Mouse (Mus musculus) erythroblast, embryonic 14.5 days (primary cell): ENCODE results near the gene Pacs1.

Source experiments
- GATA1 ChIP-seq: IDR thresholded peaks from 2 replicates; pipeline ENCODE4 v1.6.1; 2012; ENCODE audit warnings: low read length, inconsistent platforms, mixed read lengths
- TAL1 ChIP-seq: IDR thresholded peaks from 3 replicates; pipeline ENCODE4 v1.6.1; 2012; ENCODE audit warnings: low read length, inconsistent platforms, mixed read lengths

GRCm38 (mm10) chr19:5195417-5196035 is 77.4 kb downstream of the Pacs1 start:
- no peak for TF ChIP-seq GATA1
- no peak for TF ChIP-seq TAL1
